Mouse (Mus musculus) gastrocnemius, postnatal 36 days (tissue): ENCODE data around the gene Msh5. TPM values are rescaled to one million over a fixed set of nuclear protein-coding genes. Genes with fewer than 3 reads are reported as not detected.
A peak's percentile ranks its signal among the peaks of the same experiment; 100 is the strongest.

Experiments
- DNase-seq, 2 experiments: peaks; one replicate each; pipeline ENCODE4 v3.0.0; 2022
- intact Hi-C: fragments of 180-260 bp; cut with DNase I; formaldehyde crosslinking; loops from one replicate; pipeline ENCODE4 v1.15.1; 2025
- total RNA-seq, 2 experiments: library from RNA; stranded (reverse); gene quantifications; 2 replicates each; pipeline ENCODE4 v1.2.3; 2021

The Msh5 gene
- total RNA-seq, 2 experiments from 2014 or later, result 0.20 to 0.35 TPM

- DNase-seq, result peak; percentile 87 to 90
- intact Hi-C loops, result loop anchor here (2.0 to 10.0 kb wide), 3 partner anchors 29 to 125 kb away; partner anchors contain the start of gene Neu1
These were observed 64.8 kb downstream of the Msh5 start, which contains the start of gene Lsm2 for GRCm38 (mm10) chr17:34981690-34982180. Gene Lsm2 (plus strand): TSS chr17:34981862.

DNA sequence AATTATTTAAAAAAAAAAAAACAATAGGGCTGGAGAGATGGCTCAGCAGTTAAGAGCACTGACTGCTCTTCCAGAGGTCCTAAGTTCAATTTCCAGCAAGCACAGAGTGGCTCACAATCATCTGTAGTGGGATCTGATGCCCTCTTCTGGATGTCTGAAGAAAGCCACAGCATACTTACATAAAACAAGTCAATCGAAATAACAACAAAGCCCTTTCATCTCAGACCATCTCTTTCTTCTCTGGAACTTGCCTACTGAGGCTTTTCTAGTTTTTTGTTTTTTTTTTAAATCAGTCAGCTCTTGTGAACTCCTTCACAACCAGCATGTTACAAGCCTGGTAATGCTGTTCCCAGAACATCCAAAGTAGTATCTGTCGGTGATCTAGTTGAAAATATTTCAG lies 65.9 kb downstream of the Msh5 start:
- no peak for DNase-seq
- intact Hi-C loops, result loop anchor here (2.0 to 10.0 kb wide), 2 partner anchors 28 to 46 kb away; partner anchors contain the start of gene Neu1

DNA sequence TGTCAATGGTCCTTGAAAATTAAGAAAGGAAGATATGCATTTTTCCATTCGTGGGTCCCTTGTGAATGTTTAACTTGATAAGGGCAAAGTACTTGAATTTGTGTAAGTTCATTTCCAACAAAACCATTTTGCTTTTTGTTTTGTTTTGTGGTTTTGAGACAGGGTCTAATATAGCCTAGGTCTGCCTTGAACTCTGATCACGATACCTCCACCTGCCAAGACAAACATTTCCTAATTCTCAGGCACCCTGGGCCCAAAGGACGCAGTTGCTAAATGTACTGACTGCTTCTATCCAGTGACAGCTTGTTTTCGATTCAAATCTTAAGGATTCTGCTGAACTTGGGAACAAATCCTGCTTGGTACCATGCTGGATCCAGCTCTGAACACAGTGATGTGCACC lies 66.9 kb downstream of the Msh5 start:
- DNase-seq, result no peak
- intact Hi-C loops, result loop anchor here (2.0 to 10.0 kb wide), 2 partner anchors 27 to 45 kb away; partner anchors contain the start of gene Neu1

Other genes starting within 250 kb of the Msh5 start
- not detected for gene Cyp21a1, start 242.2 kb downstream of the Msh5 start, total RNA-seq
- 1 to 10 TPM; 5.8 to 8.7 TPM for gene Stk19, start 209.8 kb downstream of the Msh5 start, total RNA-seq
- 1 to 10 TPM; 6.5 to 9.1 TPM for gene Dxo, start 209.7 kb downstream of the Msh5 start, total RNA-seq
- 10 to 100 TPM; 17.0 to 20.0 TPM for gene Skiv2l, start 196.5 kb downstream of the Msh5 start, total RNA-seq
- gene Nelfe, start 196.4 kb downstream of the Msh5 start, total RNA-seq, result 1 to 10 TPM; 8.8 to 9.0 TPM
- 1 to 10 TPM; 1.5 to 3.4 TPM for gene Cfb, start 184.2 kb downstream of the Msh5 start, total RNA-seq
- 1 to 10 TPM; 4.6 to 5.7 TPM for gene Zbtb12, start 167.3 kb downstream of the Msh5 start, total RNA-seq
- under 1 TPM in 1 of 2 experiments, not detected in 1; 0.20 TPM for gene Gm20547, start 164.7 kb downstream of the Msh5 start, total RNA-seq
- 1 to 10 TPM; 1.4 to 1.5 TPM for gene C2, start 148.5 kb downstream of the Msh5 start, total RNA-seq
- gene Ehmt2, start 148.3 kb downstream of the Msh5 start, total RNA-seq, result 10 to 100 TPM; 24.7 to 28.2 TPM
- under 1 TPM in 1 of 2 experiments, not detected in 1; 0.17 TPM for gene Slc44a4, start 132.3 kb downstream of the Msh5 start, total RNA-seq
- gene Neu1, start 115.5 kb downstream of the Msh5 start, total RNA-seq, result 1 to 10 TPM; 8.0 to 8.5 TPM
- 1 to 10 TPM; 4.6 to 6.1 TPM for gene Hspa1b, start 87.5 kb downstream of the Msh5 start, total RNA-seq
- not detected for gene Gm20481, start 76.8 kb downstream of the Msh5 start, total RNA-seq
- 10 to 100 TPM in 1 of 2 experiments, 1 to 10 TPM in 1; 8.8 to 10.1 TPM for gene Hspa1a, start 74.6 kb downstream of the Msh5 start, total RNA-seq
- gene Hspa1l, start 74.0 kb downstream of the Msh5 start, total RNA-seq, result 10 to 100 TPM; 18.6 to 23.2 TPM
- gene Lsm2, start 64.9 kb downstream of the Msh5 start, total RNA-seq, result 10 to 100 TPM; 13.1 to 15.3 TPM
- gene Vars, start 45.8 kb downstream of the Msh5 start, total RNA-seq, result 10 to 100 TPM; 29.3 to 31.8 TPM
- 10 to 100 TPM; 11.3 to 12.8 TPM for gene Vwa7, start 30.2 kb downstream of the Msh5 start, total RNA-seq
- gene Sapcd1, start 18.7 kb downstream of the Msh5 start, total RNA-seq, result not detected
- gene Clic1, start 3.2 kb upstream of the Msh5 start, total RNA-seq, result 10 to 100 TPM; 10.9 to 12.0 TPM
- 1 to 10 TPM; 8.4 to 8.9 TPM for gene Ddah2, start 12.3 kb upstream of the Msh5 start, total RNA-seq
- not detected for gene Ly6g6c, start 18.6 kb upstream of the Msh5 start, total RNA-seq
- gene Mpig6b, start 19.4 kb upstream of the Msh5 start, total RNA-seq, result not detected
- not detected for gene Ly6g6e, start 30.2 kb upstream of the Msh5 start, total RNA-seq
- 1 to 10 TPM in 1 of 2 experiments, not detected in 1; 1.8 TPM for gene Ly6g6d, start 31.3 kb upstream of the Msh5 start, total RNA-seq
- not detected for gene Ly6g6f, start 38.9 kb upstream of the Msh5 start, total RNA-seq
- gene Abhd16a, start 42.5 kb upstream of the Msh5 start, total RNA-seq, result 10 to 100 TPM; 67.7 to 73.9 TPM
- gene Ly6g5c, start 61.5 kb upstream of the Msh5 start, total RNA-seq, result not detected
- gene Ly6g5b, start 68.7 kb upstream of the Msh5 start, total RNA-seq, result not detected
- 1 to 10 TPM; 6.0 to 7.8 TPM for gene Gpank1, start 74.7 kb upstream of the Msh5 start, total RNA-seq
- gene Csnk2b, start 75.3 kb upstream of the Msh5 start, total RNA-seq, result 100 to 1,000 TPM; 145 to 170 TPM
- 10 to 100 TPM; 13.0 to 17.0 TPM for gene D17H6S53E, start 79.6 kb upstream of the Msh5 start, total RNA-seq
- gene Apom, start 85.3 kb upstream of the Msh5 start, total RNA-seq, result not detected
- gene Bag6, start 88.4 kb upstream of the Msh5 start, total RNA-seq, result 100 to 1,000 TPM; 191 to 208 TPM
- 10 to 100 TPM; 88.4 to 93.0 TPM for gene Prrc2a, start 118.2 kb upstream of the Msh5 start, total RNA-seq
- gene Aif1, start 129.3 kb upstream of the Msh5 start, total RNA-seq, result under 1 TPM in 1 of 2 experiments, not detected in 1; 0.47 TPM
- 1 to 10 TPM in 1 of 2 experiments, under 1 TPM in 1; 0.74 to 1.5 TPM for gene Lst1, start 141.7 kb upstream of the Msh5 start, total RNA-seq
- gene Ltb, start 147.7 kb upstream of the Msh5 start, total RNA-seq, result under 1 TPM in 1 of 2 experiments, not detected in 1; 0.46 TPM
- under 1 TPM in 1 of 2 experiments, not detected in 1; 0.46 TPM for gene Tnf, start 155.3 kb upstream of the Msh5 start, total RNA-seq
- under 1 TPM; 0.36 to 0.62 TPM for gene Lta, start 158.6 kb upstream of the Msh5 start, total RNA-seq
- not detected for gene Gm16181, start 174.1 kb upstream of the Msh5 start, total RNA-seq
- gene Atp6v1g2, start 186.9 kb upstream of the Msh5 start, total RNA-seq, result 1 to 10 TPM; 1.7 to 2.4 TPM
- 1 to 10 TPM; 5.5 to 8.7 TPM for gene Nfkbil1, start 189.0 kb upstream of the Msh5 start, total RNA-seq
- 10 to 100 TPM; 67.7 to 83.0 TPM for gene Ddx39b, start 195.0 kb upstream of the Msh5 start, total RNA-seq
- gene H2-D1, start 216.0 kb upstream of the Msh5 start, total RNA-seq, result 10 to 100 TPM; 28.2 to 39.1 TPM